ENCODE assay signal across 8 mouse cellular contexts in the genomic region with DNA sequence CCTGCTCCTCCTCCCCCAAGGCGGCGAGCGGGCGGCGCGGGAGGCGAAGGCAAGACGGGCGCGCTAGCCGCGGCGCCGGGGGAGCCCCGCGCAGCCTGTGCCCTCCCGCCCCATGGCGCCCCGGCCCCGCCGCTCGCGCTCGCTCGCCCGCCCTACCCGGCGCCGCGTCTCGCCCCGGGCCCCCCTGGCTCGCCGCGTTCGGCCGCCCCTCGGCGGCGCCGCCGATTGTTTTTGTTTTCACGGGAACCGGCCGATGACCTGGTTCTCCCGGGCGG. TPM values are rescaled to one million over a fixed set of nuclear protein-coding genes. Genes with fewer than 3 reads are reported as not detected.
DNase-seq lines count a peak whose midpoint lies in the region; ATAC-seq and TF ChIP-seq lines count a peak whose summit lies in the region.

No protein-coding gene starts in this region.

- H3K27ac ChIP-seq in layer of hippocampus, adult 2 months = peak overlapping the region; percentile 98
- peak overlapping the region; percentile 78 for H3K27ac ChIP-seq in cortical plate, adult 2 months (ENCODE audit: insufficient read depth, low read length)
- peak overlapping the region; percentile 97 for H3K27ac ChIP-seq in hindbrain, embryonic 16.5 days (ENCODE audit: low read depth, low read length)
- peak overlapping the region; percentile 96 for H3K27ac ChIP-seq in midbrain, embryonic 16.5 days (ENCODE audit: low read length)

- TF ChIP-seq POLR2A in cortical plate, adult 2 months (IDR thresholded peaks at IDR 0.05; ENCODE audit: extremely low read depth, insufficient read depth, low read length) = no peak

- ATAC-seq in hindbrain, embryonic 16.5 days = no peak
- peak; percentile 69; the same call in 1 of the 2 replicates for ATAC-seq in midbrain, embryonic 16.5 days
- ATAC-seq in activated CD4-positive, CD25-positive, alpha-beta regulatory T cell, adult 4 months = no peak

- peaks cover 4% of the 10 kb centered on the region; the same call in 1 of the 2 replicates for H3K4me1 ChIP-seq in cortical plate, adult 2 months (ENCODE audit: control insufficient read depth, insufficient read depth, low read length)
- peaks cover 28% of the 10 kb centered on the region for H3K4me1 ChIP-seq in hindbrain, embryonic 16.5 days (ENCODE audit: control insufficient read depth, insufficient read depth, low read depth, low read length)
- peaks cover 32% of the 10 kb centered on the region for H3K4me1 ChIP-seq in midbrain, embryonic 16.5 days (ENCODE audit: control insufficient read depth, insufficient read depth, low read length)

- no peaks in the 10 kb centered on the region for H3K36me3 ChIP-seq in hindbrain, embryonic 16.5 days (ENCODE audit: control insufficient read depth, insufficient read depth, low read length)
- no peaks in the 10 kb centered on the region for H3K36me3 ChIP-seq in midbrain, embryonic 16.5 days (ENCODE audit: control insufficient read depth, insufficient read depth, low read length)

- DNase-seq in layer of hippocampus, adult 2 months (ENCODE audit: low spot score in 2 of 2) = no peak
- DNase-seq in layer of hippocampus, adult 11-12 months (ENCODE audit: low spot score) = no peak
- DNase-seq in left cerebral cortex, postnatal 10 days (ENCODE audit: extremely low spot score in 1 of 2, low spot score in 2 of 2) = no peak
- no peak for DNase-seq in urinary bladder, postnatal 25 days (ENCODE audit: low spot score)

- no peak for TF ChIP-seq CTCF in layer of hippocampus, adult 2 months (conservative IDR thresholded peaks at IDR 0.05)
- no peak for TF ChIP-seq CTCF in cortical plate, adult 2 months (IDR thresholded peaks at IDR 0.05; ENCODE audit: extremely low read depth, insufficient read depth, low read length)

- no peaks in the 10 kb centered on the region for H3K27me3 ChIP-seq in hindbrain, embryonic 16.5 days (replicated peaks; ENCODE audit: control insufficient read depth, insufficient read depth, low read length)
- no peaks in the 10 kb centered on the region for H3K27me3 ChIP-seq in midbrain, embryonic 16.5 days (ENCODE audit: control insufficient read depth, insufficient read depth, low read depth, low read length)

- peak overlapping the region; percentile 83 for H3K4me3 ChIP-seq in layer of hippocampus, adult 2 months
- H3K4me3 ChIP-seq in cortical plate, adult 2 months (ENCODE audit: insufficient read depth, low read length) = peak overlapping the region; percentile 66
- H3K4me3 ChIP-seq in hindbrain, embryonic 16.5 days (ENCODE audit: low read length) = peak overlapping the region; percentile 94
- peak overlapping the region; percentile 96 for H3K4me3 ChIP-seq in midbrain, embryonic 16.5 days (ENCODE audit: low read depth, low read length)

- peak overlapping the region; percentile 78 for H3K4me2 ChIP-seq in hindbrain, embryonic 16.5 days (ENCODE audit: low read length)
- H3K4me2 ChIP-seq in midbrain, embryonic 16.5 days (ENCODE audit: low read length) = peak overlapping the region; percentile 67

- peak overlapping the region; percentile 96 for H3K9ac ChIP-seq in hindbrain, embryonic 16.5 days (ENCODE audit: low read depth, low read length)
- H3K9ac ChIP-seq in midbrain, embryonic 16.5 days (ENCODE audit: low read depth, low read length) = peak overlapping the region; percentile 92

- intact Hi-C loops in left cerebral cortex, postnatal 10 days (cut with DNase I) = loop anchor here (1.0 kb wide), 1 partner anchor 54 kb away; no protein-coding TSS in a partner anchor

- H3K9me3 ChIP-seq in hindbrain, embryonic 16.5 days (ENCODE audit: control insufficient read depth, low read length) = no peaks in the 10 kb centered on the region
- no peaks in the 10 kb centered on the region for H3K9me3 ChIP-seq in midbrain, embryonic 16.5 days (replicated peaks; ENCODE audit: control insufficient read depth, low read length, poor library complexity, severe bottlenecking)

- 0% methylated on average over 23 of the region's 47 CpGs for WGBS in hindbrain, embryonic 16.5 days
- WGBS in midbrain, embryonic 16.5 days = 0% methylated on average over 25 of the region's 47 CpGs

RNA-seq across cellular contexts. Expression of a gene that starts 0.3 kb away (rescaled TPM):
- 10 to 100 TPM; 91.3 to 91.6 TPM for total RNA-seq in layer of hippocampus, adult 2 months (2021)
- polyA plus RNA-seq in cortical plate, adult 2 months (2012; rRNA removed) = 70.9 and 72.0 TPM in 2 replicates
- polyA plus RNA-seq in hindbrain, embryonic 16.5 days (2015; fragmentation: Nextera tagmentation; extraction: Ambion mirVana) = 7.7 and 8.1 TPM in 2 replicates
- 7.0 and 8.1 TPM in 2 replicates for polyA plus RNA-seq in midbrain, embryonic 16.5 days (2015; fragmentation: Nextera tagmentation; extraction: Ambion mirVana)
- 10 to 100 TPM; 13.5 to 15.7 TPM for polyA plus RNA-seq in activated CD4-positive, CD25-positive, alpha-beta regulatory T cell, adult 4 months (2017; shearing (Covaris generic))
- total RNA-seq in left cerebral cortex, postnatal 10 days (2021) = 10 to 100 TPM; 74.8 to 76.3 TPM

RNA-seq across cellular contexts. Expression of a gene that starts 53.5 kb away (rescaled TPM):
- total RNA-seq in layer of hippocampus, adult 2 months (2021) = 10 to 100 TPM; 45.8 to 46.5 TPM
- 32.4 and 34.4 TPM in 2 replicates for polyA plus RNA-seq in cortical plate, adult 2 months (2012; rRNA removed)
- polyA plus RNA-seq in hindbrain, embryonic 16.5 days (2015; fragmentation: Nextera tagmentation; extraction: Ambion mirVana) = 14.0 and 21.5 TPM in 2 replicates
- 22.0 and 23.0 TPM in 2 replicates for polyA plus RNA-seq in midbrain, embryonic 16.5 days (2015; fragmentation: Nextera tagmentation; extraction: Ambion mirVana)
- 1 to 10 TPM; 4.4 to 5.7 TPM for polyA plus RNA-seq in activated CD4-positive, CD25-positive, alpha-beta regulatory T cell, adult 4 months (2017; shearing (Covaris generic))
- total RNA-seq in left cerebral cortex, postnatal 10 days (2021) = 10 to 100 TPM; 54.4 to 56.0 TPM
